Mouse (Mus musculus): Measurements from ENCODE around the gene Stambpl1. TPM values are rescaled to one million over a fixed set of nuclear protein-coding genes. Genes with fewer than 3 reads are reported as not detected.

Stambpl1 gene
- polyA plus RNA-seq, 1 experiment: 5.9 TPM

DNA sequence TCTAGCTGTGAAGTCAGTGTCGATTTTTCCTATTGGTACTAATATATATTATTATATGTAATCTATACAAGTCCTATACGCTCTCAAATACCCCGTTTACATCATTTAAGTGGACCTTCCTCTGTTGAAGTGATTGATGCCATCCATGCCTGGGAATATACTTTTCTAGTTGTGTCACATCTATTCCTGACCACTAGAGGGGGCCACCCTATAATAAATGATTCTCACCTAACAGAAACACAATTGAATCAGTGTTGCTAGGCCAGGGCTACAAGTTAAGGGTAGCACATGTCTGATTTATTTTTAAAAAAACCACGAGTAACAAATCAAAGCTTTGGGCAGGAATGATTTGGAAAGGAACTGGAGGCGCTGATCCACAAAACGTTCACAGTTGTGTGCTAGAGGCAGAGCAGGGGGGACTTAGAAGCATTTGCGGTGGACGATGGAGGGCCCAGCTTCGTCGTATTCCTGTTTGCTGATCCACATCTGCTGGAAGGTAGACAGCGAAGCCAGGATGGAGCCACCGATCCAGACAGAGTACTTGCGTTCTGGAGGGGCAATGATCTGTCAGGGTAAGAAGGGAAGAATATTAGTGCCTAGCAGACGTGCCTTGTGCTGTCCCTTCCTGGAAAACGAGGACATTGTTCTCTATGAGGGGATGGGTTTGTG lies 49.4 kb downstream of the Stambpl1 start:
- no peak overlapping the region for H3K4me3 ChIP-seq (ENCODE audit: insufficient read depth, low read depth, low read length)
- no peak overlapping the region for H3K27ac ChIP-seq (replicated peaks; ENCODE audit: low read depth, low read length)
- no peaks in the 10 kb centered on the region for H3K4me1 ChIP-seq (ENCODE audit: control insufficient read depth, insufficient read depth, insufficient read length, low read length)

DNA sequence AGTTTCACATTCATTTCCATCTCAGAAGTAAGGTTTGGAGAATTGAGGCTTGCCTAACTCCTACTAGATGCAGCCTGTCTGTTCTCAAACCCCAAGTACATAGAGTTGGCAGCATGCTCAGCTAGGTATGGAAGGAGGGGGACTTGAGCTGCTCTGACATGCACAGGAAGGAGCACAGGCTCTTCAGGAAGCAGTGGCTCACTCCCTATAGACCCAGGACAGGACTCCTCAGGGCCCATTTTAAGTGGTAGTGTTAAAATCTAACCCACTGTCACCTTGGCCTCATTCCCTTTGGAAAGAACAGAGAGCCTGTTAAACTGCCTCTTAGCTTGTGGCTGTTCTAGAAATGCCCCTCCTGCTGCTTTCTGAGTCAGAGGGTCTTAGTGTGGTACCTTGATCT lies 50.9 kb downstream of the Stambpl1 start:
- Histone ChIP-seq H3K4me1 (ENCODE audit: control insufficient read depth, insufficient read depth, insufficient read length, low read length) (no peaks in the 10 kb centered on the region), H3K4me3 (ENCODE audit: insufficient read depth, low read depth, low read length) (no peak overlapping the region)

DNA sequence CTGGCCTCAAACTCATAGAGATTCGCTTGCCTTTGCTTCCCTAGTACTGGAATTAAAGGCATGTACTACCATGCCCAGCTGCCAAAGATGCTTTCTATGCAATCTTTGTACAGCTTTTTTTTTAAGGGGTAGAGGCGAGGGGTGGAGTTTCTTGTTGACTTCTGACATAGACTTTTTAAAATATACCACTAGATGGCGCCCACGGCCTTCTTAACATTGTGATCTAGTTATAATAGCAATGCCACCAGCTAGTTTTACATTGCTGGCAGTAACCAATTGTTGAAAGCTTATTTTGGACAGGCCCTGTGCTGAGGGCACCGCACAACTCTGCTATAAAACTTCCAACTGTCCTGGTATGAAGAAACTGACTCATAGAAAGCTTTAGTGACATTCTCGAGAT lies 52.0 kb downstream of the Stambpl1 start:
- Histone ChIP-seq H3K27ac (replicated peaks; ENCODE audit: low read depth, low read length) (no peak overlapping the region), H3K4me3 (ENCODE audit: insufficient read depth, low read depth, low read length) (peak overlapping the region; percentile 24; the same call in 1 of the 2 replicates), H3K4me1 (ENCODE audit: control insufficient read depth, insufficient read depth, insufficient read length, low read length) (no peaks in the 10 kb centered on the region)

More for the DNA sequence above, 50.9 kb downstream of the Stambpl1 start:
- no peak overlapping the region for H3K27ac ChIP-seq (replicated peaks; ENCODE audit: low read depth, low read length)

DNA sequence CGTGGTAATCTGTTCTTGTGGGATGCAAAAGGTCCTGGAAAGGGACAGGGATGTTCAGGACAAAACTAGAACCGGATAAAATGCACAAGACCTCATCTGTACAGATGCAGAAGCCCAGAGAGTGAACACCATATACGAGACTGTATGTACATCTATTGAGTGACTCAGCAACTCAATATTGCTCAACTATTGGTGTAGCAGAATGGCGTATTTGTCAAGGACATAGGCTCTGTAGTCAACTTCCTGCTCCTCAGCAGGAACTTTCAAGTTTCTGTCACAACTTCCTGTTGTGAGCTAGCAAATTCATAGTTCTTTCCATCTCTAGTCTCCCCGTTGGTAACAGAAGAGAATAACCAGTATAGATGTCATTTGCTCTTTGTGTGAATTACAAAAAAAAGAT lies 56.5 kb downstream of the Stambpl1 start:
- H3K4me3 ChIP-seq (ENCODE audit: insufficient read depth, low read depth, low read length): no peak overlapping the region
- no peaks in the 10 kb centered on the region for H3K4me1 ChIP-seq (ENCODE audit: control insufficient read depth, insufficient read depth, insufficient read length, low read length)
- H3K27ac ChIP-seq (replicated peaks; ENCODE audit: low read depth, low read length): no peak overlapping the region

- no peaks in the 10 kb centered on the region; the same call in 1 of the 2 replicates for H3K4me1 ChIP-seq (ENCODE audit: control insufficient read depth, insufficient read depth, insufficient read length, low read length)
- no peak overlapping the region for H3K4me3 ChIP-seq (ENCODE audit: insufficient read depth, low read depth, low read length)
- no peak overlapping the region for H3K27ac ChIP-seq (replicated peaks; ENCODE audit: low read depth, low read length)
Observed at GRCm38 (mm10) chr19:34250621-34251020, 58.6 kb downstream of the Stambpl1 start.

DNA sequence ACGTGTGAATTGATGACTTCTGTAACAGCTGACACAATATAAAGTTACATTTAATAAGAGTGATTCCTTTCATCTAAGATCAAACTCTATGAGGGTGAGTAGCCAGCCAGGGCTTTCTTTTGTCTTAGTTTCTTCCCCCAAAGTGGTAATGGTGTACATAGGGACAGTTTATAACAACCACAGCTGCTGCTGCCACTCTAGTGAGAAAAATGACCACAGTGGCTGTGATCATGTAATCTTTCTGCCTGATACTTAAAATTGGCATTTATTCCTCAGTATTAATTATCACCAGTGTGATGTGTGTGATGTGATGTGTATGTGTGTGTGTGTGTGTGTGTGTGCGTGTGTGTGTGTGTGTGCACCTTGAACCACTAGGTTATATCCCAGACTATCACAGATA lies 59.9 kb downstream of the Stambpl1 start:
- Histone ChIP-seq H3K27ac (replicated peaks; ENCODE audit: low read depth, low read length) (no peak overlapping the region), H3K4me3 (ENCODE audit: insufficient read depth, low read depth, low read length) (no peak overlapping the region), H3K4me1 (ENCODE audit: control insufficient read depth, insufficient read depth, insufficient read length, low read length) (no peaks in the 10 kb centered on the region; the same call in 1 of the 2 replicates)

- Histone ChIP-seq H3K4me3 (ENCODE audit: insufficient read depth, low read depth, low read length) (no peak overlapping the region), H3K4me1 (ENCODE audit: control insufficient read depth, insufficient read depth, insufficient read length, low read length) (no peaks in the 10 kb centered on the region; the same call in 1 of the 2 replicates), H3K27ac (replicated peaks; ENCODE audit: low read depth, low read length) (no peak overlapping the region)
Observed at GRCm38 (mm10) chr19:34252450-34252849, 60.4 kb downstream of the Stambpl1 start.

DNA sequence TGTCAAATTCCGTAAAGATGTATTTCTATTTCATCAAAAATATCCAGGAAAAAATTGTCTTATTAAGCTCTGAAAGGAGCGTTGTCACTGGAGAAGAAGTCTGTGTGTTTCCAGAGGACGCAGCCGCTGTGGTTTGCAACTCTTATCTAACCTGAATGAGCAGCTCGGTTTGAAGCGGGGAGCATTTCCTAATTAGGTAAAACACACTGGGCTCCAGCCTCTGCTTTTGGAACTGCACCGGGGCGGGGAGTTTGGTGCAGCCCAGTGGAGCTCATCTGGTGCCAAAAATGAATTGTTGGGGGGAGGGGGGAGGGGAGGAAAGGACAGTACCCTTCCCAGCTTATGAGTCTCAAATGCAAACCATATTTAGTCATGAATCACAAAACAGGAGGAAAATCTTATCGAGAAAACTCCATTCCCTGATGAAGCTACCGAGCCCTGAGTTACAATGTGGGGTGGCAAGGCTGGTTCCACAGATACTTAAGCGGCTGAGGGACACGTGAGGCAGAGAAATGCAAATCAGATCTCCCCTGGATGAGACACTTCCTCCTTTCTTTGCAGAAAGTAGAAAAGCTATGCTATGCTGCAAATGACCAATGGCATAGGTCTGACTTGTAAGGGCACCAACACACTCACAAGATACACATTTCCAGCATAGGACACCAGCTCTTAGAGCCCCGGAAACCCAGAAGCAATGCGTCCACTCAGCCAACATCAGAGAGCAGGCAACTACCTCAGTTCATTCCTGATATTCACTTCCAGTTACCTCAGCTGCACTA lies 62.3 kb downstream of the Stambpl1 start:
- peak overlapping the region; percentile 14 for H3K27ac ChIP-seq (replicated peaks; ENCODE audit: low read depth, low read length)
- H3K4me1 ChIP-seq (ENCODE audit: control insufficient read depth, insufficient read depth, insufficient read length, low read length): no peaks in the 10 kb centered on the region; the same call in 1 of the 2 replicates
- peak overlapping the region; percentile 34 for H3K4me3 ChIP-seq (ENCODE audit: insufficient read depth, low read depth, low read length)

- H3K4me3 ChIP-seq (ENCODE audit: insufficient read depth, low read depth, low read length): peak within 1 kb of the TSS; percentile 34
- H3K27ac ChIP-seq (replicated peaks; ENCODE audit: low read depth, low read length): peak within 1 kb of the TSS; percentile 17
- H3K4me1 ChIP-seq (ENCODE audit: control insufficient read depth, insufficient read depth, insufficient read length, low read length): no peaks in the 10 kb centered on the region; the same call in 1 of the 2 replicates
Observed at GRCm38 (mm10) chr19:34254880-34255681, 63.1 kb downstream of the Stambpl1 start, which contains the start of gene Acta2. TSS of gene Acta2 (minus strand) at chr19:34255590.

GRCm38 (mm10) chr19:34256149-34256548 lies 64.1 kb downstream of the Stambpl1 start:
- H3K4me3 ChIP-seq (ENCODE audit: insufficient read depth, low read depth, low read length): no peak overlapping the region
- H3K4me1 ChIP-seq (ENCODE audit: control insufficient read depth, insufficient read depth, insufficient read length, low read length): no peaks in the 10 kb centered on the region; the same call in 1 of the 2 replicates
- no peak overlapping the region for H3K27ac ChIP-seq (replicated peaks; ENCODE audit: low read depth, low read length)

- Histone ChIP-seq H3K4me1 (ENCODE audit: control insufficient read depth, insufficient read depth, insufficient read length, low read length) (no peaks in the 10 kb centered on the region; the same call in 1 of the 2 replicates), H3K4me3 (ENCODE audit: insufficient read depth, low read depth, low read length) (no peak overlapping the region), H3K27ac (replicated peaks; ENCODE audit: low read depth, low read length) (no peak overlapping the region)
Observed at GRCm38 (mm10) chr19:34256936-34257335, 64.9 kb downstream of the Stambpl1 start.

GRCm38 (mm10) chr19:34262273-34262974 lies 70.4 kb downstream of the Stambpl1 start:
- no peak overlapping the region for H3K4me3 ChIP-seq (ENCODE audit: insufficient read depth, low read depth, low read length)
- peaks cover 7% of the 10 kb centered on the region; the same call in 1 of the 2 replicates for H3K4me1 ChIP-seq (ENCODE audit: control insufficient read depth, insufficient read depth, insufficient read length, low read length)
- peak overlapping the region; percentile 84 for H3K27ac ChIP-seq (replicated peaks; ENCODE audit: low read depth, low read length)

DNA sequence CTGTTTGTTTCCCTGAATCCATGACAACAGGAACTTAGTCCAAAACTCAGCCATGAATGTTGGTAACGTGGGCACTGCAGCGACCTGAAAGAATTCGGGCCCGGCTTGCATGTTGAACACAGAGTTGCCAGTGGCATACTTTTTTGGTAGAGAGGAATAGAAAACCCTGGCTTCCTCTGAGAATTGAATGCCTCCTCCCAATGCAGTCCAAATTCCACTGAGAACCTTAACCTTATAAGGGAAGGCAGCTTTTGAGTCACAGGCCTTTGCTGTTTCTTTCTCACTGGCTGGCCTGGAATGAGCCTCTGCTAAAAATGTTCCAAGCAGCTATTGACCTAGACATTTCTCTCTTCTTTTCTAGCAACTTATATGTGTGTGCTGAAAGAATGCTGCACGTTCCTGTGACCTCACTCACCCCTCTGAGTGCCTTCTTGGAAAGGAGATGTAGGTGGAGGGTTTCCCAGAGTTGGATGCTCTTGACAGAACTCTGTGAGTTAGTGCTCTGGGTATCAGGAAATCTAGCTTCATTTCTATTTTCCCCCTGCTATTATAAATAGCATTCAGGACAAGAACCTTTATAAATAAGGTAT lies 73.7 kb downstream of the Stambpl1 start:
- Histone ChIP-seq H3K4me3 (ENCODE audit: insufficient read depth, low read depth, low read length) (no peak overlapping the region), H3K27ac (replicated peaks; ENCODE audit: low read depth, low read length) (peak overlapping the region; percentile 49; the same call in 1 of the 2 replicates)

DNA sequence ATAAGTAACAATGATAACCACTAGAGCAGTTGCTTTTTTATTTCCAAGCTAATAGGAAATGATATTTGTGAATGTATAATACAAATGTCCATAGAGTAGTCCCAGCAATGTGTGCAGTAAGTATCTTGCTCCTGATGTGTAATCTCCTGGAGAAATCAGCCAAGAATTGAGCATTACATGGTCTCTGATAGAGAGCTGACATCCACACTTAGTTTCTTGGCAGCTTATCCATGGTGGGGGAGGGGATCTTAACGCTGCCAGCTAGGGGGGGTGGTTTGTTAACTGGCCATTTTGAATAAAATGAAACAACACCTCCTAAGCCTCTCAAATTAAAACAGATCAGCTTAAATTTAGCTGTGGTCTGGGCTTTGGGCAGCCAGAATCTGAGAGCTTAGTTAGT lies 77.0 kb downstream of the Stambpl1 start:
- H3K27ac ChIP-seq (replicated peaks; ENCODE audit: low read depth, low read length): no peak overlapping the region
- no peak overlapping the region for H3K4me3 ChIP-seq (ENCODE audit: insufficient read depth, low read depth, low read length)
- H3K4me1 ChIP-seq (ENCODE audit: control insufficient read depth, insufficient read depth, insufficient read length, low read length): no peaks in the 10 kb centered on the region

More for the DNA sequence above, 73.7 kb downstream of the Stambpl1 start:
- H3K4me1 ChIP-seq (ENCODE audit: control insufficient read depth, insufficient read depth, insufficient read length, low read length): peaks cover 7% of the 10 kb centered on the region; the same call in 1 of the 2 replicates

Measured in brown adipose tissue, adult 24 weeks (tissue).